Mouse (Mus musculus) Patski (cell line): ENCODE measurements around the gene Kif6. TPM values are rescaled to one million over a fixed set of nuclear protein-coding genes. Genes with fewer than 3 reads are reported as not detected.

ENCODE experiments used
- ATAC-seq: fragments of 100-300 bp; one replicate; pipeline ENCODE4 v1.8.0; 2021
- CTCF ChIA-PET: fragments of 350-600 bp; sonication (Branson Sonifier 250); formaldehyde crosslinking; loops from one replicate; lab custom pipeline; 2022; ENCODE audit warnings: inconsistent platforms; lab: Charles Lee
- POLR2A ChIA-PET: fragments of 350-600 bp; sonication (Branson Sonifier 250); formaldehyde crosslinking; loops from one replicate; lab custom pipeline; 2022; ENCODE audit warnings: antibody characterized with exemption, inconsistent platforms; lab: Charles Lee
- DNase-seq: peaks from one replicate; pipeline ENCODE4 v3.0.0-alpha.2; 2011; ENCODE audit warnings: low read depth, low spot score
- H3K27me3 ChIP-seq: fragments of 371-371 bp; one replicate; pipeline ENCODE4 v1.5.1; 2021
- CTCF ChIP-seq: fragments of 100-300 bp; IDR thresholded peaks from one replicate; pipeline ENCODE4 v1.5.1; 2021
- in situ Hi-C: fragments of 300-500 bp; cut with MboI; formaldehyde crosslinking; loops from 3 replicates; pipeline ENCODE4 v1.11.1; 2018; ENCODE audit warnings: low pct_unique_long_range_greater_than_20kb, mixed read lengths
- polyA plus RNA-seq: library from polyadenylated mRNA; unstranded; gene quantifications from one replicate; pipeline ENCODE4 v1.2.3, GENCODE M21; 2021

Kif6 gene
- polyA plus RNA-seq, 1 experiment from 2014 or later: 3.2 TPM

- TF ChIP-seq CTCF: no peak
- in situ Hi-C loops: no loop called here
- ATAC-seq (no peak), DNase-seq (no peak)
- no peaks in the 10 kb centered on the region for H3K27me3 ChIP-seq
- ChIA-PET POLR2A (no interaction called here), CTCF (no interaction called here)
These were observed 78.3 kb downstream of the Kif6 start for GRCm38 (mm10) chr17:49693206-49693605.

DNA sequence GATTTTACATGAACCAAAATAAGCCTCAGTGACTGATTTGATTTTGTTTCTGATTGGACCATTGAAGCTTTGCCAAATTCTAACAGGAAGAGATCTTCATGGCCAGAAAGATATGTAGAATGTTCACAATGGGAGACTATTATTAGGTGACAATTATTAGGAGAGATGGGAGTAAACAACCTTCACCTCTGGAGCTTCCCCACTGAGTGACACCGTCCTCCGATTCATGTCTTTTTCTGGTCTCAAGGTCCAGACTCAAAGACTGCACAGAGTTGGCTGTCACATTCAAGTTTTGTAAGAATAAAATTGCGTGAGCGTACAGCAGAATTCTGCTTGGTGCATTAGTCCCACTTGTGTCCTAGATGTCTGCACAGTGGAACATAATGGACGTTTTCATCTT is 82.3 kb downstream of the Kif6 start:
- H3K27me3 ChIP-seq: no peaks in the 10 kb centered on the region
- in situ Hi-C loops: no loop called here
- ChIA-PET POLR2A (no interaction called here), CTCF (interaction anchor here (1.4 kb wide), 1 partner anchor 13 kb away, joined by 4 read pairs; no protein-coding TSS in a partner anchor)
- DNase-seq (no peak), ATAC-seq (no peak)
- TF ChIP-seq CTCF: no peak

DNA sequence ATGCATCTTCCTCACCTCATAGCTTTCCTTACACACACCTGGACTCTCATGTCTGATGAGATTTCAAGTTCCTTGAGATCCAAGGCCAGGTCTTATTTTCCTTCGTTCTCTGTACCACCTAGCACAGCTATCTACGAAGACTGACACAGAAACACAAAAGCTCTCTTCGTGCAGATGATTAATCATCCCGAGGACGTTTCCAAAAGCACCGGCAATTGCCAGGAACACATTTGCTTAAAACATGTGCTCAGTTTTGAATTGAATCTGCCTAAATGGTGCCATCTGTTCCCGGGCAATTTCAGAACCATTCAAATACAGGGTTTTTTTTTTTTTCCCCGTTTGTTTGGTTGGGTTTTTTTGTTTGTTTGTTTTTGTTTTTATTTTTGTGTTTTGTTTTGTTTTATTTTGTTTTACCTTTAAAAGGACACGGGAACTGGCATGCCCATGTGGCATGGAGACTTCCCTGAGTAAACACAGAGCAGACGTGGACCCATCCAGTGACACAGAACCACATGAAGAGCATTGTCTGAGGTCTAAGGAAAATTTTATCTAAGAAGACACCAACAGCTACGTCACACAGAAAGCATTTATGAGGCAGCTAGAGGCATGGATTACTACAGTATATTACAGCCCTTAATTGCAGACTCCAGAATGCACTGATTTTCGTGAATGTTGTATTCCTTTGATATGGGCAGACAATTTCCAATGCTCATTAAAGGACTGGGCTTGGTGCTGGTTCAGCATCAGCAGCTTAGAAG is 88.7 kb downstream of the Kif6 start:
- ATAC-seq: no peak
- CTCF ChIA-PET: interaction anchor here (1.1 kb wide), 1 partner anchor 235 kb away, joined by 3 read pairs; no protein-coding TSS in a partner anchor
- DNase-seq: no peak
- POLR2A ChIA-PET: interaction anchor here (0.6 kb wide), 1 partner anchor 48 kb away, joined by 6 read pairs; no protein-coding TSS in a partner anchor
- in situ Hi-C loops: no loop called here
- no peaks in the 10 kb centered on the region for H3K27me3 ChIP-seq
- no peak for TF ChIP-seq CTCF

GRCm38 (mm10) chr17:49709192-49709591 is 94.3 kb downstream of the Kif6 start:
- in situ Hi-C loops: no loop called here
- ChIA-PET CTCF (interaction anchor here (1.0 kb wide), 1 partner anchor 16 kb away, joined by 3 read pairs; no protein-coding TSS in a partner anchor), POLR2A (interaction anchor here (1.7 kb wide), 1 partner anchor 18 kb away, joined by 4 read pairs; no protein-coding TSS in a partner anchor)
- DNase-seq: no peak
- ATAC-seq: no peak
- no peak for TF ChIP-seq CTCF
- H3K27me3 ChIP-seq: no peaks in the 10 kb centered on the region

DNA sequence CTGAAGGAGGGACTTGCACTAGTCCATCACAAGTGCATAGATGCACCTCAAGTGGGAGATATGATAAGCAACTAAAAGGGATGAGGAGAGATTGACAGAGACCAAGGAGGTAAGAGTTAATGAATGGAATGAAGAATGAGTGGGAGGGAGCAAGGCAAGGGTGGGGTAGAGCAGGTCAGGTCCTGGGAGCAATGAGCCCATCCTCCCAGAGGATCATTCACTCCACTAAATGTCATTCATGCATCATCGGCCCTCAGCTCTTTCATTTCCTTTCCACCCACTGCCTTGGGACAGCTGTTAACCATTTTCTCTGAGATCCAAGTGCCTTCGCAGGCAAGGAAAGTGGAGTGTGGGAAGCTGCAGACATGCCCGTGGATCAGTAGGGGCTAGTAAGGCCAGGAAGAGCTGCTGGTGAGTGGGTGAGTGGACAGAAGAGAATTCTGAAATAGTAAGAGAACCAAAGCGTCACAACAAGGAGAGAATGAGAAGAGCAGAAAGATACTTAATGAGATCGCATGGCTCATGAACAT is 95.2 kb downstream of the Kif6 start:
- no peak for TF ChIP-seq CTCF
- ATAC-seq (no peak), DNase-seq (no peak)
- ChIA-PET POLR2A (interaction anchor here (1.7 kb wide), 1 partner anchor 19 kb away, joined by 4 read pairs; no protein-coding TSS in a partner anchor), CTCF (interaction anchor here (1.2 to 1.6 kb wide), 2 partner anchors 14 to 15 kb away, joined by 3 to 4 read pairs; no protein-coding TSS in a partner anchor)
- in situ Hi-C loops: no loop called here
- no peaks in the 10 kb centered on the region for H3K27me3 ChIP-seq

GRCm38 (mm10) chr17:49726206-49726605 is 111.3 kb downstream of the Kif6 start:
- in situ Hi-C loops: loop anchor here (5.0 to 10.0 kb wide), 2 partner anchors 194 to 261 kb away; no protein-coding TSS in a partner anchor
- DNase-seq: no peak
- no peak for ATAC-seq
- no peaks in the 10 kb centered on the region for H3K27me3 ChIP-seq
- ChIA-PET POLR2A (no interaction called here), CTCF (no interaction called here)
- peak; percentile 56 for TF ChIP-seq CTCF

- in situ Hi-C loops: loop anchor here (5.0 to 10.0 kb wide), 2 partner anchors 195 to 262 kb away; no protein-coding TSS in a partner anchor
- no peak for TF ChIP-seq CTCF
- no peaks in the 10 kb centered on the region for H3K27me3 ChIP-seq
- ATAC-seq (no peak), DNase-seq (no peak)
- POLR2A ChIA-PET: no interaction called here
- CTCF ChIA-PET: no interaction called here
These were observed 112.0 kb downstream of the Kif6 start for GRCm38 (mm10) chr17:49726976-49727375.

DNA sequence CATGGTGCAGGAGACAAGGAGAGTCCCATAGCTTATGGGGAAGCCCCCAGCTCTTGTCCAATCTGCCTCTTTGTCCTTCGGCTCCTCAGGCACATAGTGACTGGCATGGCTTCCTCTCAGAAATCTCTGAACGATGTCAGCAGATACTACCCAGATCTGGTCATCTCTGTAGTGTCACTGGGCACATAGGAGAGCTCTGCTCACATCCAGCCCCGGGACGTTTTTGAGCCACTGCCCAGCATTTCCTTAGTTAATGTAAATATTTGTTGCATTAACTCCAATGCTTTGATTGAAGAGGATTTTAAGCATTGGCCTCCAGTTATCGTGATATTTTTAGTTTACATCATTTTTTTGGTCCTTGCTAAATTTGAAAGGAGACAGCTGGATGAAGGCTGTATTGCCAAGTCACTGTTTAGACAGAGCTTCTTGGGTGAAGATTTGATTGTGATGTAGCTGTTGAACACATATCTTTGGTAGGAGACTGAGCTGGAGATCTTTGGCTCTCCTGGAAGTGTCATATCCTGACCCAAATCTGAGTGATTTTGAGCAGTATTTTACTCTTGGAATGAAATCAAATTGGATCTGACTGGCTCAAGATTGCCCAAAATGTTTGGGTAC is 112.6 kb downstream of the Kif6 start:
- no peaks in the 10 kb centered on the region for H3K27me3 ChIP-seq
- no peak for TF ChIP-seq CTCF
- DNase-seq: no peak
- ChIA-PET CTCF (no interaction called here), POLR2A (interaction anchor here (1.0 kb wide), 1 partner anchor 142 kb away, joined by 3 read pairs; no protein-coding TSS in a partner anchor)
- in situ Hi-C loops: loop anchor here (5.0 to 10.0 kb wide), 2 partner anchors 195 to 263 kb away; no protein-coding TSS in a partner anchor
- no peak for ATAC-seq

- no peak for TF ChIP-seq CTCF
- no peaks in the 10 kb centered on the region for H3K27me3 ChIP-seq
- in situ Hi-C loops: loop anchor here (5.0 to 10.0 kb wide), 2 partner anchors 198 to 265 kb away; no protein-coding TSS in a partner anchor
- POLR2A ChIA-PET: interaction anchor here (0.5 kb wide), 1 partner anchor 9 kb away, joined by 3 read pairs; no protein-coding TSS in a partner anchor
- no peak for DNase-seq
- CTCF ChIA-PET: no interaction called here
- no peak for ATAC-seq
These were observed 114.9 kb downstream of the Kif6 start for GRCm38 (mm10) chr17:49729856-49730255.

DNA sequence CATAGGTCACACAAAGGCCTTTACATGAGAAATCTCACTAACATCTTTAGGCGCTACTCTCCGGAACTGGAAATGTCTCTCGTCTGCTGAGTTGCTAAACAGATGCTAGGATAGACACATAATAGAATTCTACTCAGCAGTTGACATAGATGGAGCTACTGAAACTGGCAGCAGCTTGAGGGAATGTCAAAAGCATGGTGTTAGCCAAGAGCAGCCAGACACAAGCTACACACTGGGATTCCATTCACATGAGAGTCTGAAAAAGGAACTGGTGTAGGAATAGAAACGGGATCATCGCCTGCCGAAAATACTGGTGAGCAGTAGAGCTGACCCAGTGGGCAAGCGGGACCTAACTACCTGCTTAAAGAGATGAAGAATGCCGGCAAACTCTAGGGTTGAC is 117.8 kb downstream of the Kif6 start:
- CTCF ChIA-PET: no interaction called here
- in situ Hi-C loops: no loop called here
- ATAC-seq: no peak
- no peak for DNase-seq
- no peaks in the 10 kb centered on the region for H3K27me3 ChIP-seq
- POLR2A ChIA-PET: no interaction called here
- no peak for TF ChIP-seq CTCF
